Mouse (Mus musculus) midbrain, embryonic 11.5 days (tissue): ENCODE results near the gene Plekhn1. TPM values are rescaled to one million over a fixed set of nuclear protein-coding genes. Genes with fewer than 3 reads are reported as not detected.

Experiments used
- ATAC-seq: fragments of 200-750 bp; cut with Nextera tagmentation; 2 replicates; pipeline ENCODE4 v1.8.0; 2017; ENCODE audit warnings: moderate TSS enrichment, moderate library complexity; ENCODE audit not compliant: low FRiP score
- DNase-seq: peaks from one replicate; pipeline ENCODE4 v3.0.0; 2015; ENCODE audit warnings: low spot score; ENCODE audit errors: missing footprints
- H3K27ac ChIP-seq: fragments of 300-500 bp; sonication (generic); 2 replicates; pipeline ENCODE4 v1.5.1; 2014; ENCODE audit warnings: low read depth, low read length
- H3K27me3 ChIP-seq: fragments of 300-500 bp; sonication (generic); 2 replicates; pipeline ENCODE4 v1.6.1; 2014; ENCODE audit warnings: mild to moderate bottlenecking, low read length, moderate library complexity, mixed read lengths; ENCODE audit not compliant: control insufficient read depth, insufficient read depth
- H3K36me3 ChIP-seq: fragments of 300-500 bp; sonication (generic); 2 replicates; pipeline ENCODE4 v1.6.1; 2014; ENCODE audit warnings: mild to moderate bottlenecking, low read length, moderate library complexity, mixed read lengths; ENCODE audit not compliant: control insufficient read depth, insufficient read depth
- H3K4me1 ChIP-seq: fragments of 300-500 bp; sonication (generic); 2 replicates; pipeline ENCODE4 v1.6.1; 2014; ENCODE audit warnings: low read length; ENCODE audit not compliant: control insufficient read depth, insufficient read depth
- H3K4me2 ChIP-seq: fragments of 300-500 bp; sonication (generic); 2 replicates; pipeline ENCODE4 v1.6.1; 2014; ENCODE audit warnings: mild to moderate bottlenecking, moderate library complexity
- H3K4me3 ChIP-seq: fragments of 300-500 bp; sonication (generic); 2 replicates; pipeline ENCODE4 v1.5.1; 2014; ENCODE audit warnings: low read depth, low read length
- H3K9ac ChIP-seq: fragments of 300-500 bp; sonication (generic); 2 replicates; pipeline ENCODE4 v1.6.1; 2014; ENCODE audit warnings: low read length
- H3K9me3 ChIP-seq: fragments of 300-500 bp; sonication (generic); 2 replicates; pipeline ENCODE4 v1.6.1; 2016; ENCODE audit warnings: low read length; ENCODE audit not compliant: control insufficient read depth
- WGBS: fragments of 180-500 bp; shearing (Covaris S2); extraction: QIAGEN DNeasy Blood & Tissue Kit; methylation state at CpG from one replicate; pipeline ENCODE4 v1.1.7; 2014; 5-methylcytosine and 5-hydroxymethylcytosine counted together
- polyA plus RNA-seq: library from polyadenylated mRNA; unstranded; fragments of >200 nt; fragmentation: Nextera tagmentation; extraction: Ambion mirVana; gene quantifications from 2 replicates; pipeline ENCODE4 v1.2.1, GENCODE M21; 2014

Plekhn1 gene
- polyA plus RNA-seq, 1 experiment from 2014 or later, result 18.1 TPM

GRCm38 (mm10) chr4:156217838-156218237 lies 16.8 kb downstream of the Plekhn1 start:
- Histone ChIP-seq H3K4me3 (no peak overlapping the region), H3K36me3 (no peaks in the 10 kb centered on the region), H3K4me1 (no peaks in the 10 kb centered on the region), H3K9me3 (no peaks in the 10 kb centered on the region), H3K27ac (no peak overlapping the region), H3K9ac (no peak overlapping the region), H3K4me2 (no peak overlapping the region), H3K27me3 (no peaks in the 10 kb centered on the region)
- WGBS, result 84% methylated on average over 16 of the region's 16 CpGs
- ATAC-seq, result no peak
- no peak for DNase-seq

GRCm38 (mm10) chr4:156217022-156217669 lies 17.5 kb downstream of the Plekhn1 start:
- 81% methylated on average over 16 of the region's 16 CpGs for WGBS
- H3K4me2 ChIP-seq, result no peak overlapping the region
- no peak overlapping the region for H3K27ac ChIP-seq
- ATAC-seq (no peak), DNase-seq (no peak)
- H3K27me3 ChIP-seq, result no peaks in the 10 kb centered on the region
- no peaks in the 10 kb centered on the region for H3K4me1 ChIP-seq
- no peaks in the 10 kb centered on the region for H3K9me3 ChIP-seq
- H3K4me3 ChIP-seq, result no peak overlapping the region
- no peak overlapping the region for H3K9ac ChIP-seq
- H3K36me3 ChIP-seq, result no peaks in the 10 kb centered on the region

GRCm38 (mm10) chr4:156216196-156216595 lies 18.5 kb downstream of the Plekhn1 start:
- ATAC-seq (no peak), DNase-seq (no peak)
- H3K27me3 ChIP-seq, result no peaks in the 10 kb centered on the region
- no peaks in the 10 kb centered on the region for H3K36me3 ChIP-seq
- no peak overlapping the region for H3K27ac ChIP-seq
- no peaks in the 10 kb centered on the region for H3K9me3 ChIP-seq
- H3K4me1 ChIP-seq, result no peaks in the 10 kb centered on the region
- 84% methylated on average over 2 of the region's 2 CpGs for WGBS
- no peak overlapping the region for H3K4me3 ChIP-seq
- H3K4me2 ChIP-seq, result no peak overlapping the region
- no peak overlapping the region for H3K9ac ChIP-seq

GRCm38 (mm10) chr4:156215649-156216048 lies 19.0 kb downstream of the Plekhn1 start, which contains the start of gene Perm1:
TSS of gene Perm1 (plus strand) at chr4:156215868.
- Histone ChIP-seq H3K27me3 (no peaks in the 10 kb centered on the region), H3K9me3 (no peaks in the 10 kb centered on the region), H3K4me2 (no peak within 1 kb of the TSS), H3K4me1 (no peaks in the 10 kb centered on the region), H3K4me3 (no peak within 1 kb of the TSS), H3K27ac (no peak within 1 kb of the TSS), H3K36me3 (no peaks in the 10 kb centered on the region), H3K9ac (no peak within 1 kb of the TSS)
- ATAC-seq (no peak), DNase-seq (no peak)
- 83% methylated on average over 4 of the region's 4 CpGs for WGBS

- ATAC-seq (no peak), DNase-seq (no peak)
- Histone ChIP-seq H3K27me3 (no peaks in the 10 kb centered on the region), H3K4me3 (no peak overlapping the region), H3K4me2 (no peak overlapping the region), H3K9me3 (no peaks in the 10 kb centered on the region), H3K27ac (no peak overlapping the region), H3K4me1 (no peaks in the 10 kb centered on the region), H3K36me3 (no peaks in the 10 kb centered on the region), H3K9ac (no peak overlapping the region)
- WGBS, result 94% methylated on average over 13 of the region's 13 CpGs
These were observed 21.5 kb downstream of the Plekhn1 start for GRCm38 (mm10) chr4:156213134-156213533.

- no peak overlapping the region for H3K27ac ChIP-seq
- no peaks in the 10 kb centered on the region for H3K36me3 ChIP-seq
- H3K4me3 ChIP-seq, result no peak overlapping the region
- peaks cover 1% of the 10 kb centered on the region for H3K4me1 ChIP-seq
- H3K9me3 ChIP-seq, result no peaks in the 10 kb centered on the region
- DNase-seq, result no peak
- no peak overlapping the region for H3K9ac ChIP-seq
- no peak overlapping the region for H3K4me2 ChIP-seq
- ATAC-seq, result no peak
- WGBS, result 78% methylated on average over 13 of the region's 13 CpGs
- no peaks in the 10 kb centered on the region for H3K27me3 ChIP-seq
These were observed 24.6 kb downstream of the Plekhn1 start for GRCm38 (mm10) chr4:156209963-156210635.

GRCm38 (mm10) chr4:156208872-156209271 lies 25.8 kb downstream of the Plekhn1 start:
- no peak for DNase-seq
- no peaks in the 10 kb centered on the region for H3K27me3 ChIP-seq
- no peak overlapping the region for H3K27ac ChIP-seq
- H3K36me3 ChIP-seq, result no peaks in the 10 kb centered on the region
- H3K4me2 ChIP-seq, result no peak overlapping the region
- ATAC-seq, result no peak
- H3K9me3 ChIP-seq, result no peaks in the 10 kb centered on the region
- peaks cover 13% of the 10 kb centered on the region for H3K4me1 ChIP-seq
- H3K9ac ChIP-seq, result no peak overlapping the region
- no peak overlapping the region for H3K4me3 ChIP-seq
- 88% methylated on average over 4 of the region's 4 CpGs for WGBS

- Histone ChIP-seq H3K36me3 (no peaks in the 10 kb centered on the region), H3K9me3 (no peaks in the 10 kb centered on the region), H3K4me3 (peak overlapping the region; percentile 62), H3K27ac (peak overlapping the region; percentile 49; the same call in 1 of the 2 replicates), H3K4me2 (peak overlapping the region; percentile 73), H3K4me1 (peaks cover 22% of the 10 kb centered on the region), H3K27me3 (0 out of 2 replicates have a peak, but pooled peaks cover 2% of the 10 kb centered on the region), H3K9ac (peak overlapping the region; percentile 73)
- under 1% methylated on average over 49 of the region's 49 CpGs for WGBS
- DNase-seq (peak; percentile 96), ATAC-seq (peak; percentile 63)
These were observed 31.1 kb downstream of the Plekhn1 start for GRCm38 (mm10) chr4:156203413-156204131.

GRCm38 (mm10) chr4:156203001-156203412 lies 31.6 kb downstream of the Plekhn1 start, which contains the start of gene AW011738:
TSS of gene AW011738 (plus strand) at chr4:156203304.
- peak within 1 kb of the TSS; percentile 73 for H3K4me2 ChIP-seq
- peak within 1 kb of the TSS; percentile 49; the same call in 1 of the 2 replicates for H3K27ac ChIP-seq
- WGBS, result under 1% methylated on average over 26 of the region's 39 CpGs

More at GRCm38 (mm10) chr4:156203001-156203412, 31.6 kb downstream of the Plekhn1 start, which contains the start of gene AW011738:
- DNase-seq, result peak; percentile 95
- peak within 1 kb of the TSS; percentile 62 for H3K4me3 ChIP-seq
- peak within 1 kb of the TSS; percentile 73 for H3K9ac ChIP-seq
- 0 out of 2 replicates have a peak, but pooled peaks cover 2% of the 10 kb centered on the region for H3K27me3 ChIP-seq
- H3K9me3 ChIP-seq, result no peaks in the 10 kb centered on the region
- peaks cover 22% of the 10 kb centered on the region for H3K4me1 ChIP-seq
- peak; percentile 84 for ATAC-seq
- no peaks in the 10 kb centered on the region for H3K36me3 ChIP-seq
